Mouse (Mus musculus) MN1 (cell line): ENCODE results near the gene Srd5a1.
"Not testable (repeated sequence)": the region's sequence is repeated elsewhere in the genome, so short reads cannot be mapped to it uniquely, and the experiment has no call there.

ENCODE experiments used
- DNase-seq: peaks from one replicate; pipeline ENCODE4 v3.0.0-alpha.2; 2016; ENCODE audit warnings: low spot score

The Srd5a1 gene

DNA sequence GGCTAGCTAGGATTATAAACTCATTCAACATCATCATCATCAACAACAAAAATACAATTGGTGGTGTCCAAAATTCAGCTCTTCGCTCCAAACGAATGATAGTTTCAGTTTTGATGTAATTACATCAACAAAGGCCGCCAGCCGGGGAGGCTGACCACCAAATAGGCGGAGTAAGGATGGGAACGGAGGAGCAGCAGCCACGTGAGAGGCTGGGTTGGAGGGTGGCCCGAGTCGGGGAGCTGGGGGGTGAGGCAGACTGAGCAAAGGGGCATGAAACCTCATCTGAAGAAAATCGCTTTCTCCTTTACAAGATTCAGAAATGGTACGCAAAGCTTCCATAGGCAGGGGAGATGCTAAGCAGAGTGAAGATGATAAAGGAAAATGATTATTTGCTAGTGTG, 34.6 kb downstream of the Srd5a1 start:
- peak; percentile 66 for DNase-seq

DNA sequence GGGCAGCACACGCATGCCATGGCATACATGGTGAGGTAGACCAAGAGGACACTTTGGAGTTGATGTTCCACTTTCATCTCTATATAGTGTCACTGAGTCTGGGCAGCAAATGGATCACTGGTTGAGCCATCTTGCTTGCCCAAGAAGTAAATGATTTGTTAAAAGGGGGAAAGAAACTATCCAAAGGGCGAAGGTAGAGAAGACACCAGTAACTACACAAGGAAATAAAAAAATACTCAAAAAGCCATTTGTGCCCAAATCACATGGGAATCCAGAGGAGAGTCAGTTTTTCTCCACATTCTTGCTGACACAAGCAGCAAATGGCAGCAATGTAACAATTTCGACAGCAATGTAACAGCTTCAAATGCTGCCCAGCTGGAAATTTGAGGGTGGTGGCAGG, 38.6 kb downstream of the Srd5a1 start:
- DNase-seq: no peak

- no peak for DNase-seq
Observed at GRCm38 (mm10) chr13:69569201-69569600, 42.0 kb downstream of the Srd5a1 start.

DNA sequence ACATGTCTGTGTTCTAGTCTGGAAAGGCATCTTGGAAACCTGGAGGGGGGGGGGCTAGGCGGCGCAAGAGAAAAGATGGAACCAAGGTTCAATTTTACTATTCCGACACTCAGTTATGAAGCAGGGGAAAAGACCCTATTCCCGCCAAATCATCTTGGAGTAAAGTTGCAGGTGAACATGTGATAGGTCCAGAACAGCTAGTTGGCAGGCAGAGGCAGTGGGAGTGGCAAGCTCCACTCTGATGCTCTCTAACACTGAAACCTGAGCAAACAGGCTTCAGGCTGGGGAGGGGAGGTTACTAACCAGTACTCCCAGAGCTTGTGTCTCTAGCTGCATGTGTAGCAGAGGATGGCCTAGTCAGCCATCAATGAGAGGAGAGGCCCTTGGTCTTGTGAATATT, 45.8 kb downstream of the Srd5a1 start:
- not testable (repeated sequence) for DNase-seq

DNA sequence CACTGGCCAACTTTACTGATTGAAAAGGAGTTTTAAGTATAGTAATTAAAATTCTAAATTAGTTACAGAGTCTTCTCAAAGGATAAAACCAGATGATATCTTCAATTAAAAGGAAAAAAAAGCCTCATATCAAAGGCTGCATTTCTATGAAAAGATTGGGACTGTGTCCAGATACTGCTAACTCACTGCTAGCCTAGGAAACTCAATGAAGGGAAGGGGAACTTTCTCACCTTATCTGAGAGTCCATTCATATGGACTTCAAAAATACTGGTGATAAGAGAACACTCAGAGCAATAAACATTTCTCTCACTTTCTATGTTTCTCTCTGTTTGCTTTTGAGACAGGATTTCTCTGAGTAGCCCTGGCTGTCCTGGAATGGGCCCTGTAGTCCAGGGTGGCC, 46.7 kb downstream of the Srd5a1 start:
- no peak for DNase-seq

DNA sequence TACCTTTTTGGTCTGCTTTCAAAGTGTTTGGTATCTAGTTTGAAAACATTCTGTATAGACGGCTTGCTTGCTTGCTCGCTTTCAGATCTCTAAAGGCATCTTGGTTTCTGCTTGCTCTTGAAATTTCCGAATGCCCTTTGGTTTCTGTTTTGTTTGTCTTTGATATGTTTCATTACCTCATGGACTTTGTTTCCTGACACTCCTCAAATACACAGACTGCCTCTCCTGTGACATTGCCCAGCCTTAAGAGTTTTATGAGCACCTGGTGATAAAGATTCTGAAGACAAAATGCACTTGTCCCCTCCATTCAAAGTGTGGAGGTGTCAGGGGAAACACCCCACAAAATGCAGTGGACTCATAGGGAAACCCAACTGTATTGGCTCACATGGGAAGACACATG, 47.3 kb downstream of the Srd5a1 start:
- DNase-seq: no peak

DNA sequence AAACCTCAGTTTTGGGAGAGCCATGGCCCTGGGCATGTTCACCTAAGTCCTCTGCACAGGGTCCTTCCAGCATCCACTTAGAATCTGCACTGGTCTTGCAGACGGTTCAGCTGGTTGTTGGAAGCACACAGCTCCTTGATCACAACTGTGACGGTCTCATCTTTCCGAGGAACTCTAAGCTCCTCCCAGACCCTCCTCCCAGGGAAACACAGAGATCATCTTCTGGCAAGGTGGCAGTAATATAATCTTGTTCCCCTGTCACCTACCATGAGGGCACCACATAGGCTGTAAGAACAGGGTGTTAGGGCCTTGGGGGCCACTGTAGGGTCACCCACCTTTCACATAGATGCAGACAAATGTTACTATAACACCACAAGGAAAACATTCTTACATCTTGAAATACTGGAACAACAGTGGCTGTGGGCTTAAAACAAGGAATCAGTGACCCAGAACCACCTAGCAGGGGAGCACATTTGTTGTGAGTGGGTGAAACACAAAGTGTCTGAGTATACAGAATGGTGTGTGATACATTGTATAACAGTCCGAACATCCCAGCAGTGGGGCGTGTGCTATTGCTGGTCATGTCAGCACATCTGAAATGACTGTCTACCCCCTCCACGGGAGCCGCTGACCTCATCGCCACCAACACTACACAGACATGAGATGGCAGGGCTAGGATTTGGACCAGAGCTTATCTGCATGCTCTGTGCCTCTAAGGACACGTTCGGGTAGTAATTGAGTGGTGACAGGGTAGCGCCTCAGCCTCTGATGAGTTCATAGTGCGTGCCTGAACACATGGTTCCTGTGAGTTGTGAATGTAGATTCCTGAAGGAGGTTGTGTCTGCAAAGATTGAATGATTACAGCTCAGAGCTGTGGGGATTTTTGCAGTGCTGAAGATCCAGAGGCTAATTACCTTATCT, 48.3 kb downstream of the Srd5a1 start:
- DNase-seq: peak; percentile 51

DNA sequence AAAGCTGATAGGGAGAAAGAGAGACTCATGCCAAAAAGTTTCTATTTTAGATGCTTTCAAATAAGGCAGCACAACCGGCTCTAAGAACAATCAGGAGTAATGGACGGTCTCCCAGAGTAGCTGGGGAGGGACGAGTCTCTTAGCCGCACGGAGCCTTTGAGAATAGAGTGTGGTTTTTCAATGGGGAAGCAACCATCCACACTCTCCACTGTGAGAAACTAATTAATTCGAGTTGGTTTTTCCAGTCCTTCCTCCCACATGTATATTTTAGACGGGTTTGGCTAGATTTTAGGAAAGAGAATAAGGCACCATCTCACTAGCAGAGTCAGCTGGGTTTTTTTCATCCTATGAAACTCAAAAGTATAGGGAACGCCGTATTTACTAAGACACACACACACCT, 49.2 kb downstream of the Srd5a1 start:
- no peak for DNase-seq

DNA sequence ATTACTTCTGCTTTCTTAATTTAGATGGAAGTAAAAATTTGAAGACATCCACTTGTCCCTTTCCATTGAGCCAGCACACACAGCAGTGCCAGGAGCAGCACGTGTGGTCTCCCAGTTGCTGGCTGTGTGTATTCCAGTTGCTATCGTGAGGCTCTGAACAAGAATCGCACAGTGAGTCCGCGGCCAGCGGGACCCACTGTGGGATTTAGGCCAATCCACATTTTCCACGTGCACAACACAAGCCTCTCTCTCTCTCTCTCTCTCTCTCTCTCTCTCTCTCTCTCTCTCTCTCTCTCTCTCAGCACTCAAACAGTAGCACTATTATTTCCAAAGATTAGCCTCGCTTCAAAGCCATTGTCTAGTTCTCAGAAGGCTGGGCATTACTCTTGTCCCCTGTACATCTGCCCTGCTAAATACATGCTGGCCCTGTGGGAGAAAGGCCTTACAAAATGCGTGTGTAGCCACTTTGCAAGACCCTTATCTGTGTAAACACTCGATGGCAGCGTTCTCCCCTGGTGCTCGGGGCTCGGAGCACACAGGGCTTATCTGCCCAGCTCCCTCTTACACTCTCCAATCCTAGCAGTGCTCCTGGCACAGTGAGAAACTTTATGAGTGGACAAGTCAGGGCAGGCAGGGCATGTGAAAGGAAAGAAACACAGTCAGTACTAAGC, 51.8 kb downstream of the Srd5a1 start:
- DNase-seq: no peak

- peak; percentile 73 for DNase-seq
Observed at GRCm38 (mm10) chr13:69558098-69558660, 53.1 kb downstream of the Srd5a1 start.

- no peak for DNase-seq
Observed at GRCm38 (mm10) chr13:69556728-69557127, 54.5 kb downstream of the Srd5a1 start.

- no peak for DNase-seq
Observed at GRCm38 (mm10) chr13:69555957-69556482, 55.2 kb downstream of the Srd5a1 start.

DNA sequence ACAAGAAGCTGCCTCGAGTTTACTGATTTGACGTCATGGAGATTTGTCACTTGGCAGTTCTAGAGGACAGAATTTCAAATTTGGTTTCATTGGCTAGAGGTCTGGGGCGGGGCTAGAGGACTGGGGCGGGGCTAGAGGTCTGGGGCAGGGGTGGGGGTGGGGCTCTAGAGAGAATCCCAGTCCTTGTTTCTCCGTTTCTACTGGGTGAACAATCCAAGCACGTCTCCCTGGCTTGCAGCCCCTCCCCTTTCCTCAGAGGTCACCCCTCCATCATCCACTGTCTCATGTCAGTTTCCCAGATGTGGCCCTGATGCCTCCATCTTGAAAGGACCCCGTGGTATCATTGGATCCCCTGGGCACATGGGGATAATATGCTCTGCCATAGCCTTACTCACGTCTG, 56.2 kb downstream of the Srd5a1 start:
- DNase-seq: no peak

DNA sequence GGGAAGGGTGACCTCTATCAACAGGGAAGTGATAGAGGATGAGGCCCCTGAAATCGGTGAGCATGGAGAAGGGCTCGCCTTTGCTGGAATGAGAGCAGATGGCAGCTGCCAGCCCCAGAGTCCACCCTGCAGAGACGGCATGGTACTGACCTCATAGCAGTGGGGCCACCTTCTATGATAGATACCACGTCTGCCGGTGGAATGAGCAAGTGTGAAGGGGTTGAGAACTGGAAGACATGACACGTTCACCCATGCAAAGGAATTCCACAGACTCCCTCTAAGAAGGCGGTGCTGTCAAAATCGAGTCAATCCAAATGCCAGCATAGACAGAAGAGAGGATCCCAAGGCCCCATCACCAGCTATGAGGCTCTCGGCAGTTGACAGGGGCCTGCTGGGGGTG, 57.0 kb downstream of the Srd5a1 start:
- no peak for DNase-seq

- DNase-seq: peak; percentile 67
Observed at GRCm38 (mm10) chr13:69553024-69553423, 58.2 kb downstream of the Srd5a1 start.

DNA sequence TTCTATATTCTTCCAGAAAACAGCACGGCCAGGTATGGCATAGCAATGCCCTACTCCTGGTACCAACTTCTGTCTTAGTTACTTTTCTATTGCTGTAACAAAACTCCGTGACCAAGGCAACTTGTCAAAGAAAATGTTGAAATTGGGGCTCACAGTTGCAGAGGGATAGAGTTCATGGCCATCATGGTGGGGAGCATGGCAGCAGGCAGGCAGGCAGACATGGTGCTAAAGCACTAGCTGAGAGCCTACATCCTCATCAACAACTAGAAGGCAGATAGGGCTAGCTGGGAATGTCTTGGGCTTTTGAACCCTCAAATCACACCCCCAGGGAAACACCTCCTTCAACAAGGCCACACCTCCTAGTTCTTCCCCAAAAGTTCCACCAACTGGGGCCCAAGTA, 60.4 kb downstream of the Srd5a1 start:
- DNase-seq: no peak

GRCm38 (mm10) chr13:69549980-69550379, 61.3 kb downstream of the Srd5a1 start:
- DNase-seq: no peak

GRCm38 (mm10) chr13:69547488-69548180, 63.6 kb downstream of the Srd5a1 start:
- DNase-seq: no peak

- DNase-seq: peak; percentile 65
Observed at GRCm38 (mm10) chr13:69545019-69545418, 66.2 kb downstream of the Srd5a1 start.

DNA sequence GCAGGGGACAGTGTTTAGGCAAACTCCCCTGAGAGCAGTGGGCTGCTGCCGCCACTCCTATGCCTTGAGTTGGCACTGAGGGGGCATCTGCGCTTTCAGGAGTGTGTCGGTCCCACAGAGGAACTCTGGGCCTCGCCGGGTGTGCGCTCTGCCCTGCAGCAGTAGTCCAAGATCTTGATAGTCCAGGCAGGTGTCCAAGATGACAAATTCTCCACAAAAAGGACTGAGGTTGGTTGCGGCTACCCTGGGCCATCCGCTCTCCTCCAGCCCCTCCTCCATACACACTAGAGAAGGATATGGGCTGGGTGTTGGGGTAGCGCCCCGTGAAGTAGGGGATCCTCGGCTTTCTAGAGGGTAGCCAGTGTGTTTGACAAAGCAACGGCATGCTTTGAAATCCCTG, 67.6 kb downstream of the Srd5a1 start:
- peak; percentile 53 for DNase-seq

DNA sequence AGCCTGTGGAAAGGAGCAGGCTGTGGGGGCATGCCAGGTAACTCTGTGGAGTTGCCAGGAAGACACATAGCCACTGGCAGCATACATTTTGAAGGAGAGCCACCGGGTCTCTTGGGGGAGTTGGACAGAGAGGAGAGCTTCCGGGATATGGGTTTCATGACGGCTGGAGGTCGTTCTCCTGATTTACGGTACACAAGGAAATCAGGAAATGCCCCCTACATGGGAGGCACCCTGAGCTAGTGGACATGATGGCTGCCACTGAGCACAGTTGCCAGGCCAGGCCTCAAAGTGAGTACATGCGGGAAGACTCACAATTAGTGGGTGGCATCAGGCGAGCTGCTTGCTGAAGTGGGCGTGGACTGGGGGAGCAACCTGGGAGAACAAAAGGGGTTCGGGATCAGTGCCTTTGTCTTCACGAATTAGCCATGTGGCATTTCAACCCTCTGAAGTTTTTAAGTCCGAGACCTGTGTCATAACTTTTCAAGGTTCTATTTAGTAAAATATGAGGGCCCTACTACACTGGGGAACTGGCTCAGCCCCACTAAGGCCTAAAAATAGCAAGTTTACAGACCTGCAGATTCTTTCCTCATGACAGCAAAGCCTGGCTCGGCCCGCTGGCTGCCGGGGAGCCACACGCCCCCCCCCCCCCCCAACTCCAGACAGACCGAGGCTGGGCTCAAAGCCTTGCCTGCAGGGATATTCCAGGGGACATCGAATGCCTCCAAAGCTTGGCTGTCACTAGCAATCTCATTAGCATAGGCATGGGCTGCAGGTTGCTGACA, 68.5 kb downstream of the Srd5a1 start:
- peak; percentile 66 for DNase-seq
